Mouse (Mus musculus) mature B cell (primary cell): ENCODE measurements at regions not wholly inside any gene's neighbourhood (a gene's known extent, or its start where the extent isn't known, plus 50 kb on each side); places are given as distances from the start of the nearest gene placed in this dataset.

Source experiments
- in situ Hi-C: fragments of 300-500 bp; cut with MboI; formaldehyde crosslinking; loops from 2 replicates; pipeline ENCODE4 v1.14.3; 2019

- in situ Hi-C loops = no loop called here
Observed at GRCm38 (mm10) chr11:117036977-117037376, 78.0 kb upstream of the Sec14l1 start.

GRCm38 (mm10) chr11:117038282-117039106 lies 76.5 kb upstream of the Sec14l1 start:
- in situ Hi-C loops = no loop called here

- in situ Hi-C loops = loop anchor here (10.0 kb wide), 1 partner anchor 156 kb away; no protein-coding TSS in a partner anchor
Observed at GRCm38 (mm10) chr11:117040829-117041228, 74.1 kb upstream of the Sec14l1 start.

GRCm38 (mm10) chr11:117042336-117042735 lies 72.6 kb upstream of the Sec14l1 start:
- in situ Hi-C loops = loop anchor here (10.0 kb wide), 1 partner anchor 158 kb away; no protein-coding TSS in a partner anchor

- in situ Hi-C loops = loop anchor here (10.0 kb wide), 1 partner anchor 159 kb away; no protein-coding TSS in a partner anchor
Observed at GRCm38 (mm10) chr11:117043524-117043923, 71.4 kb upstream of the Sec14l1 start.

- in situ Hi-C loops = loop anchor here (10.0 kb wide), 1 partner anchor 160 kb away; no protein-coding TSS in a partner anchor
Observed at GRCm38 (mm10) chr11:117044731-117045130, 70.2 kb upstream of the Sec14l1 start.

- in situ Hi-C loops = loop anchor here (10.0 kb wide), 1 partner anchor 162 kb away; no protein-coding TSS in a partner anchor
Observed at GRCm38 (mm10) chr11:117046636-117047035, 68.3 kb upstream of the Sec14l1 start.

- in situ Hi-C loops = loop anchor here (10.0 kb wide), 1 partner anchor 163 kb away; no protein-coding TSS in a partner anchor
Observed at GRCm38 (mm10) chr11:117047172-117047950, 67.6 kb upstream of the Sec14l1 start.

- in situ Hi-C loops = loop anchor here (10.0 kb wide), 1 partner anchor 164 kb away; no protein-coding TSS in a partner anchor
Observed at GRCm38 (mm10) chr11:117048911-117049310, 66.1 kb upstream of the Sec14l1 start.

- in situ Hi-C loops = no loop called here
Observed at GRCm38 (mm10) chr11:117050788-117051187, 64.2 kb upstream of the Sec14l1 start.

GRCm38 (mm10) chr11:117056958-117057357 lies 58.0 kb upstream of the Sec14l1 start:
- in situ Hi-C loops = no loop called here

- in situ Hi-C loops = no loop called here
Observed at GRCm38 (mm10) chr11:117057451-117057850, 57.5 kb upstream of the Sec14l1 start.

GRCm38 (mm10) chr11:117059120-117059519 lies 55.8 kb upstream of the Sec14l1 start:
- in situ Hi-C loops = no loop called here

- in situ Hi-C loops = loop anchor here (5.0 kb wide), 1 partner anchor 117 kb away; no protein-coding TSS in a partner anchor
Observed at GRCm38 (mm10) chr11:117059981-117060705, 54.8 kb upstream of the Sec14l1 start.

- in situ Hi-C loops = loop anchor here (5.0 kb wide), 1 partner anchor 116 kb away; no protein-coding TSS in a partner anchor
Observed at GRCm38 (mm10) chr11:117060706-117061337, 54.1 kb upstream of the Sec14l1 start.

- in situ Hi-C loops = loop anchor here (5.0 kb wide), 1 partner anchor 114 kb away; no protein-coding TSS in a partner anchor
Observed at GRCm38 (mm10) chr11:117062772-117063499, 52.0 kb upstream of the Sec14l1 start.
